Mouse (Mus musculus) C2C12 (cell line): ENCODE data around the gene Evpl.

ENCODE experiments used
- CEBPB ChIP-seq: IDR thresholded peaks from one replicate; pipeline ENCODE4 v1.6.1; 2011; ENCODE audit warnings: low read depth, mild to moderate bottlenecking, control low read depth, moderate library complexity
- CTCF ChIP-seq: IDR thresholded peaks from one replicate; pipeline ENCODE4 v1.5.1; 2011; ENCODE audit not compliant: control insufficient read depth, insufficient read depth, insufficient read length
- FOSL1 ChIP-seq: IDR thresholded peaks from one replicate; pipeline ENCODE4 v1.8.0; 2011; ENCODE audit warnings: mild to moderate bottlenecking, low read length; ENCODE audit not compliant: poor library complexity, insufficient read depth, severe bottlenecking
- MAX ChIP-seq: IDR thresholded peaks from one replicate; pipeline ENCODE4 v1.6.1; 2011; ENCODE audit warnings: mild to moderate bottlenecking, control low read depth
- MYOD1 ChIP-seq: IDR thresholded peaks from one replicate; pipeline ENCODE4 v1.6.1; 2011; ENCODE audit warnings: low read depth; ENCODE audit not compliant: control insufficient read depth, insufficient read length
- MYOG ChIP-seq: IDR thresholded peaks from one replicate; pipeline ENCODE4 v1.6.1; 2011; ENCODE audit not compliant: control insufficient read depth, insufficient read length; ENCODE audit errors: extremely low read depth
- USF1 ChIP-seq: IDR thresholded peaks from one replicate; pipeline ENCODE4 v1.6.1; 2011; ENCODE audit warnings: low read depth, mild to moderate bottlenecking, control low read depth, moderate library complexity

DNA sequence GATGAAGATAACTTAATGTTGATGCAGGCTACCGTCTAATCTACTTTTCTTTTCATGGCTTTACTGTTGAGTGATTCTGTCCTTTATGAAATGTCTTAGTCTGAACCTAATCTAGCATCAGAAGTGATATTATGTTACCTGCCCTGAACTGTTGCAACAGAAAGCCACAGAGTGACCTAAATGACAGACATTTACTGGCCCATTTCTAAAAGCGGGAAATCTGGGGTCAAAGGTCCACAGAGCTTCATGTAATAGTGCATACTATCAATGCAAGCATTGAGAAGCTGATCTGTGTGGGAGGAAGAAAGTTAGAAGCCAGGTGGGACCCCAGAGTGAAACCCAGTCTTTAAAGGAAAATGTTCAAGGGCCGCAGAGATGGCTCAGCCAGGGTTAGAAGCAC lies 34.7 kb downstream of the Evpl start:
- TF ChIP-seq CTCF = no peak
- no peak for TF ChIP-seq USF1
- no peak for TF ChIP-seq FOSL1
- no peak for TF ChIP-seq MAX
- no peak for TF ChIP-seq CEBPB
- TF ChIP-seq MYOG = no peak
- TF ChIP-seq MYOD1 = no peak
